19 mouse cellular contexts compared by ENCODE assay signal in the genomic region with DNA sequence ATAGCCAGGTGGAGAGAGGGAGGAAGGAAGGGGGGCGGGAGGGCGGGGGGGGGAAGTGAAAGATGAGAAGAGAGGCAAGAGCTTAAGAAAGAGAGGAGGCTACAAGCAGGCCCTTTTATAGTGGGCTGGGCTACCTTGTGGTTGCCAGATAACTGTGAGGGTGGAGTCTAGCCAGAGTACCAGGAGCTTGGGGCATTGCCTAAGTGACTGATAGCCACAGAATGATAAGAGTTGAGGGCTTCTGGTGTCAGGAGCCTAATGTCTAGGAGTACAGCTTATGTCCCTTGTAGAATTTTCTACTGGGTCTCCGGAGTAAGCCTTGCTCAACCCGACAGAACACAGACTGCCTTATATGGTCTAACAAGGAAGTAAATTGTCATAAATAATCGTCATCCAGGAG.
"Had no signal": no experiment of that assay in that cellular context is flagged by ENCODE, and none has a peak within 500 bp of the region (broad histone marks: within the 10 kb centered on the region; RNA-seq: fewer than 3 reads in every experiment).

No protein-coding gene starts in this region.

- H3K4me2 ChIP-seq: liver, embryonic 15.5 days; lung, embryonic 15.5 days; midbrain, embryonic 13.5 days; stomach, embryonic 15.5 days had no signal

- H3K27me3 ChIP-seq: liver, embryonic 15.5 days; lung, embryonic 15.5 days; megakaryocyte, embryonic 14.5 days; midbrain, embryonic 13.5 days; stomach, embryonic 15.5 days had no signal

- H3K9me3 ChIP-seq: liver, embryonic 15.5 days; lung, embryonic 15.5 days; megakaryocyte, embryonic 14.5 days; midbrain, embryonic 10.5 days; midbrain, embryonic 13.5 days; stomach, embryonic 15.5 days had no signal

- DNase-seq: kidney, adult 2 months; kidney, postnatal 10 days; kidney, postnatal 36 days; layer of hippocampus, adult 9-11 months; lung, postnatal 10 days; lung, postnatal 36 days; right cerebral cortex, adult 18-20 months; right cerebral cortex, postnatal 14 days; spleen, adult 18-20 months; thymus, postnatal 25 days had no signal

- H3K9ac ChIP-seq: liver, embryonic 15.5 days; lung, embryonic 15.5 days; midbrain, embryonic 13.5 days; stomach, embryonic 15.5 days had no signal

- H3K27ac ChIP-seq: liver, embryonic 15.5 days; lung, embryonic 15.5 days; midbrain, embryonic 10.5 days; midbrain, embryonic 13.5 days; stomach, embryonic 15.5 days had no signal

- H3K4me1 ChIP-seq: liver, embryonic 15.5 days; lung, embryonic 15.5 days; megakaryocyte, embryonic 14.5 days; midbrain, embryonic 10.5 days; midbrain, embryonic 13.5 days; stomach, embryonic 15.5 days had no signal

- H3K4me3 ChIP-seq: liver, embryonic 15.5 days; lung, embryonic 15.5 days; megakaryocyte, embryonic 14.5 days; midbrain, embryonic 10.5 days; midbrain, embryonic 13.5 days; myocyte; stomach, embryonic 15.5 days had no signal

- ATAC-seq: intestine, postnatal 0 days; midbrain, embryonic 13.5 days; midbrain, embryonic 16.5 days had no signal

- H3K36me3 ChIP-seq: liver, embryonic 15.5 days; lung, embryonic 15.5 days; midbrain, embryonic 10.5 days; midbrain, embryonic 13.5 days; stomach, embryonic 15.5 days had no signal
